Mouse (Mus musculus) hindbrain, embryonic 14.5 days (tissue): ENCODE measurements at regions not wholly inside any gene's neighbourhood (a gene's known extent, or its start where the extent isn't known, plus 50 kb on each side); places are given as distances from the start of the nearest gene placed in this dataset.

Experiments
- ATAC-seq: fragments of 200-750 bp; cut with Nextera tagmentation; 2 replicates; pipeline ENCODE4 v1.8.0; 2017; ENCODE audit warnings: moderate number of reproducible peaks, mild to moderate bottlenecking, moderate TSS enrichment, moderate library complexity; ENCODE audit not compliant: low FRiP score
- DNase-seq: peaks from one replicate; pipeline ENCODE4 v3.0.0-alpha.2; 2015; ENCODE audit warnings: low spot score
- H3K27ac ChIP-seq: fragments of 300-500 bp; sonication (generic); 2 replicates; pipeline ENCODE4 v1.5.1; 2014; ENCODE audit warnings: mild to moderate bottlenecking, moderate library complexity
- H3K27me3 ChIP-seq: fragments of 300-500 bp; sonication (generic); 2 replicates; pipeline ENCODE4 v1.6.1; 2014; ENCODE audit warnings: mild to moderate bottlenecking, low read length, mixed read lengths; ENCODE audit not compliant: control insufficient read depth, insufficient read depth
- H3K36me3 ChIP-seq: fragments of 300-500 bp; sonication (generic); replicated peaks from 2 replicates; pipeline ENCODE4 v1.6.1; 2014; ENCODE audit not compliant: control insufficient read depth, insufficient read depth
- H3K4me1 ChIP-seq: fragments of 300-500 bp; sonication (generic); replicated peaks from 2 replicates; pipeline ENCODE4 v1.6.1; 2014; ENCODE audit warnings: antibody characterized with exemption, low read length, mixed read lengths; ENCODE audit not compliant: control insufficient read depth, insufficient read depth
- H3K4me2 ChIP-seq: fragments of 300-500 bp; sonication (generic); replicated peaks from 2 replicates; pipeline ENCODE4 v1.6.1; 2014; ENCODE audit warnings: mild to moderate bottlenecking, moderate library complexity
- H3K4me3 ChIP-seq: fragments of 300-500 bp; sonication (generic); replicated peaks from 2 replicates; pipeline ENCODE4 v1.5.1; 2014; ENCODE audit warnings: mild to moderate bottlenecking, low read length
- H3K9ac ChIP-seq: fragments of 300-500 bp; sonication (generic); 2 replicates; pipeline ENCODE4 v1.6.1; 2014
- H3K9me3 ChIP-seq: fragments of 300-500 bp; sonication (generic); 2 replicates; pipeline ENCODE4 v1.6.1; 2016; ENCODE audit warnings: low read length; ENCODE audit not compliant: control insufficient read depth
- WGBS: fragments of 180-500 bp; shearing (Covaris S2); extraction: QIAGEN DNeasy Blood & Tissue Kit; methylation state at CpG from one replicate; pipeline ENCODE4 v1.1.7; 2014; 5-methylcytosine and 5-hydroxymethylcytosine counted together

GRCm38 (mm10) chr3:39982656-39983055 lies 548.4 kb upstream of the Intu start:
- Histone ChIP-seq H3K27ac (no peak overlapping the region), H3K4me3 (no peak overlapping the region), H3K27me3 (no peaks in the 10 kb centered on the region), H3K4me1 (no peaks in the 10 kb centered on the region), H3K9ac (no peak overlapping the region), H3K9me3 (0 out of 2 replicates have a peak, but pooled peaks cover 4% of the 10 kb centered on the region), H3K36me3 (no peaks in the 10 kb centered on the region), H3K4me2 (no peak overlapping the region)
- ATAC-seq: no peak
- no peak for DNase-seq

GRCm38 (mm10) chr3:39987710-39988109 lies 543.4 kb upstream of the Intu start:
- H3K4me1 ChIP-seq: no peaks in the 10 kb centered on the region
- no peak overlapping the region for H3K4me2 ChIP-seq
- ATAC-seq (no peak), DNase-seq (no peak)
- no peak overlapping the region for H3K27ac ChIP-seq
- no peak overlapping the region for H3K4me3 ChIP-seq
- H3K36me3 ChIP-seq: no peaks in the 10 kb centered on the region
- H3K9me3 ChIP-seq: 0 out of 2 replicates have a peak, but pooled peaks cover 10% of the 10 kb centered on the region
- H3K9ac ChIP-seq: no peak overlapping the region
- 86% methylated on average over 1 of the region's 1 CpGs for WGBS
- no peaks in the 10 kb centered on the region for H3K27me3 ChIP-seq

DNA sequence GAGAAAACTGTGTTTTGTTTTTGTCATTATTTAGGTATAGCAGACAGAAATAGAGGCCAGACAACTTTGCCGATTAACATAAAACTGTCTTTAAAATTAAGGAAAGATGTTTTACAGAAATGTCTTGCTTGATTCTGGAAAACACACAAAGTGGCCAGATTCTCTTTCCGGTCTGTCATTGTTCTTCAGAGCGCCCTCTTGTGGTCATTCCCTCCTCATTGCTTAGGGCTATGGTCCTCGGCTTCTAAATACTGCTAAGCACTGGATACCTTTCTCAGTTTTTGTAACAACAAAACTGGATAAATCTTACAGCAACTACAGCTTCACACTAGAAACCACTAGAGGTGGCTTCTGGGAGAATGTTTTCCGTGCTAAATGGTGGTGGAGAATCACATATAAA lies 532.5 kb upstream of the Intu start:
- H3K36me3 ChIP-seq: no peaks in the 10 kb centered on the region
- no peaks in the 10 kb centered on the region for H3K4me1 ChIP-seq
- WGBS: 36% methylated on average over 5 of the region's 5 CpGs
- no peak overlapping the region for H3K9ac ChIP-seq
- no peaks in the 10 kb centered on the region for H3K27me3 ChIP-seq
- DNase-seq: peak; percentile 83
- ATAC-seq: no peak
- H3K27ac ChIP-seq: no peak overlapping the region
- no peaks in the 10 kb centered on the region for H3K9me3 ChIP-seq
- H3K4me2 ChIP-seq: no peak overlapping the region
- no peak overlapping the region for H3K4me3 ChIP-seq

GRCm38 (mm10) chr3:39999846-40000245 lies 531.2 kb upstream of the Intu start:
- no peak overlapping the region for H3K9ac ChIP-seq
- H3K4me2 ChIP-seq: no peak overlapping the region
- H3K27me3 ChIP-seq: no peaks in the 10 kb centered on the region
- H3K4me3 ChIP-seq: no peak overlapping the region
- no peak for ATAC-seq
- no peaks in the 10 kb centered on the region for H3K4me1 ChIP-seq
- H3K9me3 ChIP-seq: no peaks in the 10 kb centered on the region
- no peak overlapping the region for H3K27ac ChIP-seq
- 69% methylated on average over 1 of the region's 1 CpGs for WGBS
- no peaks in the 10 kb centered on the region for H3K36me3 ChIP-seq
- no peak for DNase-seq

- ATAC-seq (no peak), DNase-seq (no peak)
- no peaks in the 10 kb centered on the region for H3K4me1 ChIP-seq
- H3K27ac ChIP-seq: no peak overlapping the region
- H3K9ac ChIP-seq: no peak overlapping the region
- H3K4me3 ChIP-seq: no peak overlapping the region
- no peaks in the 10 kb centered on the region for H3K9me3 ChIP-seq
- no peak overlapping the region for H3K4me2 ChIP-seq
- no peaks in the 10 kb centered on the region for H3K27me3 ChIP-seq
- H3K36me3 ChIP-seq: no peaks in the 10 kb centered on the region
- 87% methylated on average over 3 of the region's 3 CpGs for whole genome bisulfite sequencing
Observed at GRCm38 (mm10) chr3:40002838-40003237, 528.2 kb upstream of the Intu start.

DNA sequence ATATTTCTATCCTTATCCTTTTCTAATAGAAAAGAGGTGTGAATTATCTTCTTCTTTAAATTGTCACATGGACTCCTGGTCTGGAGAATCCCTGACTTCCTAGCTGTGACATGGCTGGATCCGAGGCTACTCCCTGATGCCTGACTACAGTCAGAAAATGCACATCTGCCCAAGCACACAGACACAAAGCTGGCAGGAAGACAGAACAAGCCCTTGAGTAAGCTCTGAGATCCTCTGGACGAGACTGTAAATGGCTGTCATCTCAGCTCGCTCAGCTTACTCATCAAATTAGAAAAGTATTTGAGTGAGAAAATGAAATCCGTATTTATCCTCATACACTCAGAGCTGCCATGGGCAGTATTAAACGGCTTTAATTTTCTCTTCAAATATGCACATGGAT lies 521.0 kb upstream of the Intu start:
- no peak overlapping the region for H3K4me2 ChIP-seq
- H3K27ac ChIP-seq: no peak overlapping the region
- 77% methylated on average over 5 of the region's 5 CpGs for WGBS
- no peaks in the 10 kb centered on the region for H3K27me3 ChIP-seq
- DNase-seq: no peak
- ATAC-seq: no peak
- H3K9ac ChIP-seq: no peak overlapping the region
- no peaks in the 10 kb centered on the region for H3K36me3 ChIP-seq
- no peaks in the 10 kb centered on the region for H3K4me1 ChIP-seq
- no peaks in the 10 kb centered on the region for H3K9me3 ChIP-seq
- no peak overlapping the region for H3K4me3 ChIP-seq

- Histone ChIP-seq H3K4me3 (no peak overlapping the region), H3K9ac (no peak overlapping the region), H3K27me3 (no peaks in the 10 kb centered on the region), H3K4me1 (no peaks in the 10 kb centered on the region), H3K36me3 (no peaks in the 10 kb centered on the region), H3K27ac (no peak overlapping the region), H3K4me2 (no peak overlapping the region), H3K9me3 (no peaks in the 10 kb centered on the region)
- no peak for DNase-seq
- WGBS: 33% methylated on average over 2 of the region's 2 CpGs
- no peak for ATAC-seq
Observed at GRCm38 (mm10) chr3:40021682-40022081, 509.4 kb upstream of the Intu start.

- DNase-seq: no peak
- ATAC-seq: no peak
- H3K9ac ChIP-seq: no peak overlapping the region
- no peaks in the 10 kb centered on the region for H3K9me3 ChIP-seq
- no peak overlapping the region for H3K4me2 ChIP-seq
- H3K36me3 ChIP-seq: no peaks in the 10 kb centered on the region
- H3K27me3 ChIP-seq: no peaks in the 10 kb centered on the region
- no peak overlapping the region for H3K4me3 ChIP-seq
- H3K4me1 ChIP-seq: no peaks in the 10 kb centered on the region
- no peak overlapping the region for H3K27ac ChIP-seq
Observed at GRCm38 (mm10) chr3:40027713-40028112, 503.4 kb upstream of the Intu start.

GRCm38 (mm10) chr3:40036177-40036576 lies 494.9 kb upstream of the Intu start:
- 75% methylated on average over 2 of the region's 2 CpGs for WGBS
- Histone ChIP-seq H3K27ac (no peak overlapping the region), H3K27me3 (no peaks in the 10 kb centered on the region), H3K36me3 (no peaks in the 10 kb centered on the region), H3K4me2 (no peak overlapping the region), H3K9me3 (no peaks in the 10 kb centered on the region), H3K4me1 (no peaks in the 10 kb centered on the region), H3K4me3 (no peak overlapping the region), H3K9ac (no peak overlapping the region)
- ATAC-seq (no peak), DNase-seq (no peak)

GRCm38 (mm10) chr3:40049721-40050120 lies 481.4 kb upstream of the Intu start:
- WGBS: 78% methylated on average over 4 of the region's 4 CpGs
- DNase-seq (no peak), ATAC-seq (no peak)
- H3K27ac ChIP-seq: no peak overlapping the region
- H3K4me1 ChIP-seq: no peaks in the 10 kb centered on the region
- H3K4me2 ChIP-seq: no peak overlapping the region
- no peaks in the 10 kb centered on the region for H3K36me3 ChIP-seq
- no peaks in the 10 kb centered on the region for H3K9me3 ChIP-seq
- no peaks in the 10 kb centered on the region for H3K27me3 ChIP-seq
- H3K4me3 ChIP-seq: no peak overlapping the region
- no peak overlapping the region for H3K9ac ChIP-seq
